Mouse (Mus musculus) CH12.LX (cell line): ENCODE results near the gene Sstr2. TPM values are rescaled to one million over a fixed set of nuclear protein-coding genes. Genes with fewer than 3 reads are reported as not detected.

ENCODE experiments used
- DNase-seq: peaks from one replicate; pipeline ENCODE4 v3.0.0-alpha.2; 2013; ENCODE audit errors: extremely low read depth
- H3K27ac ChIP-seq: 2 replicates; pipeline ENCODE4 v1.5.1; 2012; ENCODE audit warnings: low read depth, mild to moderate bottlenecking, control low read depth, moderate library complexity; ENCODE audit not compliant: insufficient read depth
- H3K27me3 ChIP-seq: replicated peaks from 2 replicates; pipeline ENCODE3; 2012; ENCODE audit warnings: inconsistent platforms
- H3K36me3 ChIP-seq, 2 experiments: replicated peaks in 1 of 2; 2 replicates each; pipeline versions ENCODE3 to v1.6.1; 2012; ENCODE audit warnings: inconsistent platforms in 1 of 2, low read length in 1 of 2, mild to moderate bottlenecking in 1 of 2, mixed read lengths in 1 of 2, moderate library complexity in 1 of 2; ENCODE audit not compliant: control insufficient read depth in 1 of 2, insufficient read depth in 1 of 2
- H3K4me1 ChIP-seq, 2 experiments: 2 replicates each; pipeline ENCODE4 v1.6.1; 2012; ENCODE audit warnings: inconsistent platforms in 1 of 2, moderate library complexity in 1 of 2; ENCODE audit not compliant: insufficient read depth in 2 of 2, control insufficient read depth in 1 of 2
- H3K4me2 ChIP-seq: 2 replicates; pipeline ENCODE4 v1.6.1; 2012; ENCODE audit warnings: low read depth, mild to moderate bottlenecking, control low read depth; ENCODE audit not compliant: poor library complexity, insufficient read depth, severe bottlenecking
- H3K4me3 ChIP-seq, 3 experiments: fragments of 150-350 bp in 1 of 3; sonication (generic) in 1 of 3; replicated peaks in 1 of 3; 2 replicates each; pipeline versions ENCODE3 to v1.5.1; 2011 to 2012; ENCODE audit warnings: low read depth in 2 of 3, low read length in 2 of 3, mild to moderate bottlenecking in 2 of 3, moderate library complexity in 2 of 3, control low read depth in 1 of 3, improper control_type of control experiment in 1 of 3, inconsistent platforms in 1 of 3, mixed read lengths in 1 of 3; ENCODE audit not compliant: poor library complexity in 1 of 3
- H3K79me2 ChIP-seq: replicated peaks from 2 replicates; pipeline ENCODE4 v1.6.1; 2012; ENCODE audit warnings: mild to moderate bottlenecking, moderate library complexity; ENCODE audit not compliant: control insufficient read depth, poor library complexity, insufficient read depth, severe bottlenecking; ENCODE audit errors: extremely low read depth
- H3K9ac ChIP-seq: 2 replicates; pipeline ENCODE4 v1.6.1; 2012; ENCODE audit warnings: low read depth, mild to moderate bottlenecking, control low read depth, moderate library complexity; ENCODE audit not compliant: insufficient read depth
- H3K9me3 ChIP-seq: replicated peaks from 2 replicates; pipeline ENCODE3; 2012; ENCODE audit warnings: low read length, inconsistent platforms, mixed read lengths
- CHD2 ChIP-seq: IDR thresholded peaks from 2 replicates; pipeline ENCODE4 v1.6.1; 2011; ENCODE audit warnings: low read length, improper control_type of control experiment
- CTCF ChIP-seq, 2 experiments: IDR thresholded peaks in 1 of 2; conservative IDR thresholded peaks in 1 of 2; 2 replicates each; pipeline ENCODE4 v1.5.1; 2011 to 2012; ENCODE audit warnings: low read depth in 2 of 2, low read length in 2 of 2, improper control_type of control experiment in 1 of 2, inconsistent platforms in 1 of 2, mild to moderate bottlenecking in 1 of 2, moderate library complexity in 1 of 2
- ELF1 ChIP-seq: IDR thresholded peaks from 2 replicates; pipeline ENCODE4 v1.6.1; 2014; ENCODE audit warnings: low read depth, mild to moderate bottlenecking, inconsistent platforms, low read length, improper control_type of control experiment
- EP300 ChIP-seq: IDR thresholded peaks from 2 replicates; pipeline ENCODE4 v1.6.1; 2011; ENCODE audit warnings: low read length, improper control_type of control experiment
- HCFC1 ChIP-seq: IDR thresholded peaks from 2 replicates; pipeline ENCODE4 v1.6.1; 2012; ENCODE audit warnings: low read depth, mild to moderate bottlenecking, inconsistent platforms, low read length, improper control_type of control experiment
- IRF4 ChIP-seq: IDR thresholded peaks from 2 replicates; pipeline ENCODE4 v1.6.1; 2014; ENCODE audit warnings: low read depth, mild to moderate bottlenecking, inconsistent platforms, low read length, improper control_type of control experiment
- JUN ChIP-seq: IDR thresholded peaks from 2 replicates; pipeline ENCODE4 v1.6.1; 2011; ENCODE audit warnings: low read depth, mild to moderate bottlenecking, low read length, improper control_type of control experiment, moderate library complexity; ENCODE audit not compliant: insufficient read depth
- MAFK ChIP-seq: IDR thresholded peaks from 2 replicates; pipeline ENCODE4 v1.6.1; 2011; ENCODE audit warnings: low read length, improper control_type of control experiment; ENCODE audit not compliant: insufficient replicate concordance
- NELFE ChIP-seq: IDR thresholded peaks from 2 replicates; pipeline ENCODE4 v1.6.1; 2011; ENCODE audit warnings: low read depth, low read length, improper control_type of control experiment
- POLR2AphosphoS2 ChIP-seq: IDR thresholded peaks from 2 replicates; pipeline ENCODE4 v1.6.1; 2011; ENCODE audit warnings: low read depth, low read length, improper control_type of control experiment
- SIN3A ChIP-seq: IDR thresholded peaks from 2 replicates; pipeline ENCODE4 v1.6.1; 2012; ENCODE audit warnings: low read length, improper control_type of control experiment, inconsistent platforms
- USF1 ChIP-seq: IDR thresholded peaks from 2 replicates; pipeline ENCODE4 v1.6.1; 2014; ENCODE audit warnings: low read depth, mild to moderate bottlenecking, inconsistent platforms, low read length, improper control_type of control experiment
- ZNF384 ChIP-seq: IDR thresholded peaks from 2 replicates; pipeline ENCODE4 v1.6.1; 2012; ENCODE audit warnings: low read depth, low read length, improper control_type of control experiment, inconsistent platforms
- dilution Hi-C: fragments of 300-500 bp; cut with MboI; formaldehyde crosslinking; loops from 2 replicates; pipeline ENCODE4 v1.14.3; 2020; ENCODE audit warnings: low sequenced_read_pairs; ENCODE audit not compliant: extremely low pct_unique_long_range_greater_than_20kb, extremely low pct_ligation_motif_present
- in situ Hi-C: fragments of 300-500 bp; cut with MboI; formaldehyde crosslinking; loops from 3 replicates; pipeline ENCODE4 v1.14.3; 2019; ENCODE audit warnings: low sequenced_read_pairs, low pct_ligation_motif_present, low pct_unique_long_range_greater_than_20kb, mixed read lengths
- polyA plus RNA-seq: library from polyadenylated mRNA; unstranded; fragments of >175 nt; gene quantifications from 2 replicates; pipeline ENCODE4 v1.2.1, GENCODE M21; 2012; ENCODE audit warnings: low read depth; ENCODE audit not compliant: insufficient read length
- total RNA-seq, 2 experiments: library from RNA; depleted of rRNA; stranded (reverse); fragments of 300-350 nt in 1 of 2; fragments of >200 nt in 1 of 2; gene quantifications; 2 replicates each; pipeline ENCODE4 v1.2.3; 2012 to 2014

Gene Sstr2
- total and polyA plus RNA-seq, 3 experiments = not detected

- Histone ChIP-seq H3K36me3 (peaks cover 79 to 85% of the 10 kb centered on the region in 2 experiments), H3K4me1 (peaks cover 6 to 24% of the 10 kb centered on the region in 2 experiments; a peak in 2 of 4 replicates)
- no peak for TF ChIP-seq MAFK
- no peak for TF ChIP-seq CHD2
- no peak for TF ChIP-seq ELF1
- TF ChIP-seq JUN = no peak
- no peak for TF ChIP-seq USF1
- TF ChIP-seq, all 38 proteins: peak for 0
- in situ Hi-C loops (no loop called here), dilution Hi-C loops (no loop called here)
- no peaks in the 10 kb centered on the region for H3K79me2 ChIP-seq
- H3K4me3 ChIP-seq = no peak overlapping the region
- H3K9ac ChIP-seq = no peak overlapping the region
- H3K4me2 ChIP-seq = no peak overlapping the region
- no peaks in the 10 kb centered on the region for H3K9me3 ChIP-seq
- DNase-seq = no peak
- no peak overlapping the region for H3K27ac ChIP-seq
- H3K27me3 ChIP-seq = no peaks in the 10 kb centered on the region
Measured at GRCm38 (mm10) chr11:113654561-113655270, 35.6 kb downstream of the Sstr2 start.

GRCm38 (mm10) chr11:113656511-113656932 is 37.4 kb downstream of the Sstr2 start:
- Histone ChIP-seq H3K79me2 (0 out of 2 replicates have a peak, but pooled peaks cover 3% of the 10 kb centered on the region), H3K9me3 (no peaks in the 10 kb centered on the region), H3K9ac (no peak overlapping the region), H3K4me2 (no peak overlapping the region), H3K27ac (no peak overlapping the region), H3K4me1 (peaks cover 0 to 10% of the 10 kb centered on the region in 2 experiments; a peak in 2 of 4 replicates), H3K36me3 (peaks cover 89 to 96% of the 10 kb centered on the region in 2 experiments), H3K27me3 (no peaks in the 10 kb centered on the region), H3K4me3 (no peak overlapping the region)
- in situ Hi-C loops (no loop called here), dilution Hi-C loops (no loop called here)
- no peak for DNase-seq
- TF ChIP-seq SIN3A = no peak
- TF ChIP-seq POLR2AphosphoS2 = no peak
- TF ChIP-seq HCFC1 = no peak
- no peak for TF ChIP-seq IRF4
- TF ChIP-seq ZNF384 = no peak
- no peak for TF ChIP-seq ELF1

- dilution Hi-C loops (no loop called here), in situ Hi-C loops (no loop called here)
- H3K9me3 ChIP-seq = no peaks in the 10 kb centered on the region
- no peak overlapping the region for H3K4me3 ChIP-seq
- no peak overlapping the region for H3K4me2 ChIP-seq
- H3K27ac ChIP-seq = no peak overlapping the region
- H3K36me3 ChIP-seq = peaks cover 89 to 96% of the 10 kb centered on the region in 2 experiments
- no peak overlapping the region for H3K9ac ChIP-seq
- H3K27me3 ChIP-seq = no peaks in the 10 kb centered on the region
- peaks cover 0 to 10% of the 10 kb centered on the region in 2 experiments; a peak in 2 of 4 replicates for H3K4me1 ChIP-seq
- H3K79me2 ChIP-seq = 0 out of 2 replicates have a peak, but pooled peaks cover 3% of the 10 kb centered on the region
- no peak for TF ChIP-seq CHD2
- no peak for TF ChIP-seq NELFE
- no peak for TF ChIP-seq JUN
- no peak for TF ChIP-seq EP300
- no peak for TF ChIP-seq CTCF (conservative IDR thresholded peaks at IDR 0.05 in 1 of 2, IDR thresholded peaks at IDR 0.05 in 1 of 2; ENCODE audit: low read depth in 2 of 2, low read length in 2 of 2)
- no peak for TF ChIP-seq MAFK
- DNase-seq = no peak
Measured at GRCm38 (mm10) chr11:113657221-113657620, 38.1 kb downstream of the Sstr2 start.
